Mouse (Mus musculus) CD4-positive, CD25-positive, alpha-beta regulatory T cell, adult 4 months (primary cell): ENCODE measurements around the gene Crhr2. TPM values are rescaled to one million over a fixed set of nuclear protein-coding genes. Genes with fewer than 3 reads are reported as not detected.

Experiments used
- ATAC-seq: one replicate; pipeline ENCODE4 v1.8.0; 2017
- polyA plus RNA-seq, 2 experiments: library from polyadenylated mRNA; unstranded; fragments of 100-300 nt; shearing (Covaris generic); gene quantifications; one replicate each; pipeline ENCODE4 v1.2.1; 2017

Gene Crhr2
- polyA plus RNA-seq, 2 experiments from 2014 or later: not detected

DNA sequence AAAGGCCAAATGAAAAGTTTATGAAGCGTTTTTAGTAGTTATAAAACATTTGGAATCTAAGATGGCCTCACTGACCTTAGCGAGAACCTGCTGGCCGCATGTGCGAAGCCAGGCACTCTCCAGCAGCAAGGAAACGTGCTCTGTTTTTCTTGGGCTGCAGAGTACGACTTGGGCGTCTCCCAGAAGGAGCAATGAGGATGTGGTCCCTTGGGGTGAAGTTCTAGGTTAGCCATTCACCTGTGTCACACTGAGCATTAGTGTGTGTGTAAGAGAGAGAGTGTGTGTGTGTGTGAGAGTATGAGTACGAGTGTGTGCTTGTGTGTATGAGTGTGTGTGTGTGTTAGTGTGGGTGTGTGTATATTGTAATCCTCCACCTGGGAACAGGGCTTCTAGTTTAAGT lies 89.6 kb downstream of the Crhr2 start:
- no peak for ATAC-seq

Other genes with a start within 250 kb of the Crhr2 start
- 10 to 100 TPM; 17.0 to 18.6 TPM for gene Nod1, start 160.4 kb downstream of the Crhr2 start, polyA plus RNA-seq
- 10 to 100 TPM; 19.8 to 34.0 TPM for gene Ggct, start 140.1 kb downstream of the Crhr2 start, polyA plus RNA-seq
- 10 to 100 TPM; 21.0 to 24.7 TPM for gene Gars, start 95.0 kb downstream of the Crhr2 start, polyA plus RNA-seq
- not detected for gene Inmt, start 42.0 kb upstream of the Crhr2 start, polyA plus RNA-seq
- under 1 TPM; 0.08 to 0.66 TPM for gene Mindy4, start 70.4 kb upstream of the Crhr2 start, polyA plus RNA-seq
- not detected for gene Aqp1, start 203.4 kb upstream of the Crhr2 start, polyA plus RNA-seq
- gene Ghrhr, start 243.3 kb upstream of the Crhr2 start, polyA plus RNA-seq: not detected